Mouse (Mus musculus) MEL (cell line): Measurements from ENCODE around the gene Pygm. TPM values are rescaled to one million over a fixed set of nuclear protein-coding genes. Genes with fewer than 3 reads are reported as not detected.

ENCODE experiments used
- DNase-seq: peaks from one replicate; pipeline ENCODE4 v3.0.0; 2011; ENCODE audit warnings: low read depth, low spot score
- H3K27ac ChIP-seq: 2 replicates; pipeline ENCODE4 v1.5.1; 2012; ENCODE audit warnings: low read depth, mild to moderate bottlenecking, control low read depth, low read length, moderate library complexity; ENCODE audit not compliant: control insufficient read depth
- H3K27me3 ChIP-seq, 2 experiments: fragments of 150-350 bp in 1 of 2; sonication (generic) in 1 of 2; 2 replicates each; pipeline ENCODE4 v1.6.1; 2012; ENCODE audit warnings: low read length in 2 of 2, mild to moderate bottlenecking in 2 of 2, improper control_type of control experiment in 1 of 2, moderate library complexity in 1 of 2; ENCODE audit not compliant: insufficient read depth in 2 of 2, control insufficient read depth in 1 of 2
- H3K36me3 ChIP-seq, 2 experiments: 2 replicates each; pipeline ENCODE4 v1.6.1; 2012 to 2014; ENCODE audit warnings: low read length in 2 of 2, improper control_type of control experiment in 1 of 2, inconsistent platforms in 1 of 2, mild to moderate bottlenecking in 1 of 2; ENCODE audit not compliant: insufficient read depth in 2 of 2, control insufficient read depth in 1 of 2
- H3K4me1 ChIP-seq, 2 experiments: fragments of 150-350 bp in 1 of 2; sonication (generic) in 1 of 2; 2 replicates each; pipeline ENCODE4 v1.6.1; 2012; ENCODE audit warnings: low read length in 2 of 2, improper control_type of control experiment in 1 of 2, mild to moderate bottlenecking in 1 of 2; ENCODE audit not compliant: insufficient read depth in 2 of 2, control insufficient read depth in 1 of 2
- H3K4me3 ChIP-seq, 2 experiments: fragments of 150-350 bp in 1 of 2; sonication (generic) in 1 of 2; 2 replicates each; pipeline ENCODE4 v1.5.1; 2012; ENCODE audit warnings: low read depth in 2 of 2, low read length in 2 of 2, mild to moderate bottlenecking in 2 of 2, moderate library complexity in 2 of 2, control low read depth in 1 of 2, improper control_type of control experiment in 1 of 2; ENCODE audit not compliant: control insufficient read depth in 1 of 2, insufficient read depth in 1 of 2
- H3K79me2 ChIP-seq: 2 replicates; pipeline ENCODE4 v1.6.1; 2012; ENCODE audit warnings: mild to moderate bottlenecking, low read length, moderate library complexity; ENCODE audit not compliant: control insufficient read depth, poor library complexity, insufficient read depth
- H3K9ac ChIP-seq: 2 replicates; pipeline ENCODE4 v1.6.1; 2012; ENCODE audit warnings: low read depth, mild to moderate bottlenecking, control low read depth, low read length, moderate library complexity; ENCODE audit not compliant: control insufficient read depth, poor library complexity, severe bottlenecking
- H3K9me3 ChIP-seq: fragments of 150-350 bp; sonication (generic); replicated peaks from 2 replicates; pipeline ENCODE4 v1.6.1; 2012; ENCODE audit warnings: mild to moderate bottlenecking, low read length, improper control_type of control experiment, moderate library complexity; ENCODE audit not compliant: insufficient read depth
- CHD1 ChIP-seq: IDR thresholded peaks from 2 replicates; pipeline ENCODE4 v1.6.1; 2012; ENCODE audit warnings: low read depth, mild to moderate bottlenecking, inconsistent platforms, low read length, improper control_type of control experiment
- CHD2 ChIP-seq: IDR thresholded peaks from 2 replicates; pipeline ENCODE4 v1.6.1; 2011; ENCODE audit warnings: low read length, improper control_type of control experiment
- E2F4 ChIP-seq: IDR thresholded peaks from 2 replicates; pipeline ENCODE4 v1.6.1; 2011; ENCODE audit warnings: low read depth, low read length, improper control_type of control experiment, borderline replicate concordance
- ELF1 ChIP-seq: IDR thresholded peaks from 2 replicates; pipeline ENCODE4 v1.6.1; 2014; ENCODE audit warnings: low read depth, mild to moderate bottlenecking, inconsistent platforms, low read length, improper control_type of control experiment, moderate library complexity
- EP300 ChIP-seq, 2 experiments: IDR thresholded peaks; 2 replicates each; pipeline ENCODE4 v1.6.1; 2011; ENCODE audit warnings: improper control_type of control experiment in 2 of 2, low read length in 2 of 2, low read depth in 1 of 2, mild to moderate bottlenecking in 1 of 2
- ETS1 ChIP-seq: IDR thresholded peaks from 2 replicates; pipeline ENCODE4 v1.6.1; 2012; ENCODE audit warnings: low read depth, mild to moderate bottlenecking, inconsistent platforms, low read length, improper control_type of control experiment, moderate library complexity
- GATA1 ChIP-seq: IDR thresholded peaks from 2 replicates; pipeline ENCODE4 v1.6.1; 2011; ENCODE audit warnings: low read depth, low read length, improper control_type of control experiment
- HCFC1 ChIP-seq: IDR thresholded peaks from 2 replicates; pipeline ENCODE4 v1.6.1; 2012; ENCODE audit warnings: low read depth, mild to moderate bottlenecking, inconsistent platforms, low read length, improper control_type of control experiment, moderate library complexity
- KAT2A ChIP-seq: conservative IDR thresholded peaks from 2 replicates; pipeline ENCODE4 v1.6.1; 2012; ENCODE audit warnings: low read depth, low read length, improper control_type of control experiment, inconsistent platforms
- MAFK ChIP-seq: IDR thresholded peaks from 2 replicates; pipeline ENCODE4 v1.6.1; 2011; ENCODE audit warnings: low read depth, mild to moderate bottlenecking, low read length, improper control_type of control experiment, borderline replicate concordance
- MAX ChIP-seq: IDR thresholded peaks from 2 replicates; pipeline ENCODE4 v1.6.1; 2011; ENCODE audit warnings: low read length, improper control_type of control experiment
- MAZ ChIP-seq: IDR thresholded peaks from 2 replicates; pipeline ENCODE4 v1.6.1; 2012; ENCODE audit warnings: low read depth, mild to moderate bottlenecking, inconsistent platforms, low read length, improper control_type of control experiment
- MXI1 ChIP-seq: IDR thresholded peaks from 2 replicates; pipeline ENCODE4 v1.6.1; 2011; ENCODE audit warnings: mild to moderate bottlenecking, low read depth, low read length, improper control_type of control experiment
- NELFE ChIP-seq: IDR thresholded peaks from 2 replicates; pipeline ENCODE4 v1.6.1; 2011; ENCODE audit warnings: low read depth, low read length, improper control_type of control experiment
- POLR2AphosphoS2 ChIP-seq: IDR thresholded peaks from 2 replicates; pipeline ENCODE4 v1.6.1; 2011; ENCODE audit warnings: low read length, improper control_type of control experiment
- POLR2AphosphoS5 ChIP-seq: IDR thresholded peaks from 2 replicates; pipeline ENCODE4 v1.6.1; 2012; ENCODE audit warnings: low read depth, borderline replicate concordance, mild to moderate bottlenecking, inconsistent platforms, low read length, moderate library complexity, mixed read lengths
- RAD21 ChIP-seq: IDR thresholded peaks from 2 replicates; pipeline ENCODE4 v1.6.1; 2011; ENCODE audit warnings: mild to moderate bottlenecking, low read depth, low read length, improper control_type of control experiment
- RCOR1 ChIP-seq: IDR thresholded peaks from 2 replicates; pipeline ENCODE4 v1.6.1; 2012; ENCODE audit warnings: low read depth, mild to moderate bottlenecking, inconsistent platforms, low read length, improper control_type of control experiment
- TAL1 ChIP-seq: IDR thresholded peaks from 2 replicates; pipeline ENCODE4 v1.6.1; 2012; ENCODE audit warnings: mild to moderate bottlenecking, inconsistent platforms, low read length, moderate library complexity, mixed read lengths
- TBP ChIP-seq: IDR thresholded peaks from 2 replicates; pipeline ENCODE4 v1.8.0; 2011; ENCODE audit warnings: low read depth, low read length, improper control_type of control experiment
- TCF12 ChIP-seq: IDR thresholded peaks from 2 replicates; pipeline ENCODE4 v1.6.1; 2014; ENCODE audit warnings: low read depth, mild to moderate bottlenecking, inconsistent platforms, low read length, improper control_type of control experiment, moderate library complexity
- UBTF ChIP-seq: IDR thresholded peaks from 2 replicates; pipeline ENCODE4 v1.6.1; 2012; ENCODE audit warnings: low read depth, mild to moderate bottlenecking, inconsistent platforms, low read length, improper control_type of control experiment, moderate library complexity, borderline replicate concordance; ENCODE audit not compliant: insufficient read depth
- USF2 ChIP-seq, 2 experiments: IDR thresholded peaks; 2 replicates each; pipeline ENCODE4 v1.6.1; 2011 to 2012; ENCODE audit warnings: improper control_type of control experiment in 2 of 2, low read length in 2 of 2, borderline replicate concordance in 1 of 2, inconsistent platforms in 1 of 2, low read depth in 1 of 2, mild to moderate bottlenecking in 1 of 2; ENCODE audit not compliant: insufficient read depth in 1 of 2
- ZC3H11A ChIP-seq: IDR thresholded peaks from 2 replicates; pipeline ENCODE4 v1.6.1; 2012; ENCODE audit warnings: low read depth, mild to moderate bottlenecking, inconsistent platforms, low read length, improper control_type of control experiment
- ZKSCAN1 ChIP-seq: IDR thresholded peaks from 2 replicates; pipeline ENCODE4 v1.6.1; 2012; ENCODE audit warnings: low read depth, mild to moderate bottlenecking, inconsistent platforms, low read length, improper control_type of control experiment, moderate library complexity
- ZMIZ1 ChIP-seq: IDR thresholded peaks from 2 replicates; pipeline ENCODE4 v1.6.1; 2012; ENCODE audit warnings: low read depth, mild to moderate bottlenecking, inconsistent platforms, low read length, improper control_type of control experiment, moderate library complexity
- ZNF384 ChIP-seq: IDR thresholded peaks from 2 replicates; pipeline ENCODE4 v1.6.1; 2012; ENCODE audit warnings: low read depth, mild to moderate bottlenecking, inconsistent platforms, low read length, improper control_type of control experiment
- polyA plus RNA-seq, 2 experiments: library from polyadenylated mRNA; stranded (reverse) in 1 of 2; unstranded in 1 of 2; fragments of >175 nt in 1 of 2; fragments of >200 nt in 1 of 2; gene quantifications; 2 replicates each; pipeline versions ENCODE4 v1.2.1 to v1.2.4; 2012; ENCODE audit warnings: low replicate concordance in 2 of 2, low read depth in 1 of 2; ENCODE audit not compliant: insufficient read length in 2 of 2, insufficient read depth in 1 of 2, missing spikeins in 1 of 2
- total RNA-seq: library from RNA; depleted of rRNA; stranded (reverse); fragments of 300-350 nt; gene quantifications from 2 replicates; pipeline ENCODE4 v1.2.3, GENCODE M21; 2012

Gene Pygm
- total and polyA plus RNA-seq, 3 experiments: 0.73 to 3.3 TPM; not detected in 1

GRCm38 (mm10) chr19:6401131-6401815, 17.1 kb downstream of the Pygm start (continued):
- TF ChIP-seq ZNF384: no peak
- TF ChIP-seq RCOR1: no peak
- TF ChIP-seq ETS1: no peak

- peaks cover 0 to 22% of the 10 kb centered on the region in 2 experiments; a peak in 3 of 4 replicates for H3K4me1 ChIP-seq
- peak overlapping the region; percentile 67 for H3K9ac ChIP-seq
- TF ChIP-seq HCFC1 (0 out of 2 replicates have a peak, but pooled peaks have one; percentile 26), NELFE (no peak), POLR2AphosphoS2 (no peak), ZC3H11A (no peak), MAFK (no peak), MXI1 (no peak), TAL1 (peak; percentile 25; the same call in 1 of the 2 replicates), ETS1 (peak; percentile 85), EP300 (IDR thresholded peaks at IDR 0.05; ENCODE audit: low read depth in 1 of 2, low read length in 2 of 2) (peak; percentile 21 to 84; a peak in 2 of 4 replicates), CHD2 (peak; percentile 51), TCF12 (peak; percentile 79), GATA1 (peak; percentile 75), ELF1 (peak; percentile 9; the same call in 1 of the 2 replicates)
- TF ChIP-seq, all 39 proteins: peak for 8
- H3K79me2 ChIP-seq: peaks cover 2% of the 10 kb centered on the region; the same call in 1 of the 2 replicates
- no peak for DNase-seq
- H3K4me3 ChIP-seq: peak overlapping the region; percentile 56 to 82
- peaks cover 0 to 4% of the 10 kb centered on the region in 2 experiments; a peak in 2 of 4 replicates for H3K36me3 ChIP-seq
- peak overlapping the region; percentile 57 for H3K27ac ChIP-seq
- no peaks in the 10 kb centered on the region for H3K27me3 ChIP-seq
- H3K9me3 ChIP-seq: no peaks in the 10 kb centered on the region
Measured at GRCm38 (mm10) chr19:6401951-6402350, 17.8 kb downstream of the Pygm start.

- TF ChIP-seq EP300 (IDR thresholded peaks at IDR 0.05; ENCODE audit: low read depth in 1 of 2, low read length in 2 of 2) (no peak), ZMIZ1 (no peak), KAT2A (no peak), TCF12 (no peak), MAZ (no peak), ELF1 (no peak), RAD21 (no peak), POLR2AphosphoS5 (no peak), TBP (no peak), MAX (no peak), UBTF (no peak), CHD1 (no peak), RCOR1 (no peak), HCFC1 (no peak), USF2 (IDR thresholded peaks at IDR 0.05; ENCODE audit: borderline replicate concordance in 1 of 2, insufficient read depth in 1 of 2, low read depth in 1 of 2, low read length in 2 of 2) (no peak), ZKSCAN1 (no peak), E2F4 (no peak)
- TF ChIP-seq, all 39 proteins: peak for 0
- H3K36me3 ChIP-seq: peaks cover 4 to 7% of the 10 kb centered on the region in 2 experiments
- no peaks in the 10 kb centered on the region for H3K27me3 ChIP-seq
Measured at GRCm38 (mm10) chr19:6403869-6404268, 19.7 kb downstream of the Pygm start.

More at GRCm38 (mm10) chr19:6403869-6404268, 19.7 kb downstream of the Pygm start:
- Histone ChIP-seq H3K4me3 (no peak overlapping the region), H3K79me2 (peaks cover 2% of the 10 kb centered on the region; the same call in 1 of the 2 replicates), H3K4me1 (peaks cover 0 to 25% of the 10 kb centered on the region in 2 experiments; a peak in 3 of 4 replicates), H3K9ac (no peak overlapping the region), H3K9me3 (no peaks in the 10 kb centered on the region), H3K27ac (no peak overlapping the region)
- no peak for DNase-seq
